ENCODE assay signal across 8 mouse cellular contexts in genomic region chr2:122194509-122194929, GRCm38 (mm10). TPM values are rescaled to one million over a fixed set of nuclear protein-coding genes. Genes with fewer than 3 reads are reported as not detected.
DNase-seq lines count a peak whose midpoint lies in the region; ATAC-seq lines count a peak whose summit lies in the region.

No protein-coding gene starts in this region.

- no peak overlapping the region for H3K27ac ChIP-seq in neural tube, embryonic 12.5 days
- H3K27ac ChIP-seq in liver, embryonic 12.5 days, result no peak overlapping the region

- WGBS in neural tube, embryonic 12.5 days, result 67% methylated on average over 1 of the region's 1 CpGs
- WGBS in liver, embryonic 12.5 days (ENCODE audit: insufficient replicate concordance), result 59% methylated on average over 1 of the region's 1 CpGs

- no peaks in the 10 kb centered on the region for H3K4me1 ChIP-seq in neural tube, embryonic 12.5 days
- H3K4me1 ChIP-seq in liver, embryonic 12.5 days, result peaks cover 3% of the 10 kb centered on the region; the same call in 1 of the 2 replicates

- peak; percentile 9 for DNase-seq in cerebellum, adult 8-10 months
- no peak for DNase-seq in cerebellum, adult 9-11 months
- no peak for DNase-seq in neural tube, embryonic 10.5 days (ENCODE audit: extremely low spot score, low spot score)
- peak; percentile 8 to 9 for DNase-seq in frontal cortex, postnatal 25 days (ENCODE audit: low spot score in 2 of 2)
- DNase-seq in right cerebral cortex, postnatal 14 days, result peak; percentile 16
- no peak for DNase-seq in adrenal gland, adult 18-20 months (ENCODE audit: low spot score in 2 of 2)

- no peak overlapping the region for H3K9ac ChIP-seq in neural tube, embryonic 12.5 days
- H3K9ac ChIP-seq in liver, embryonic 12.5 days, result no peak overlapping the region

- ATAC-seq in neural tube, embryonic 12.5 days (ENCODE audit: low FRiP score, low read depth), result peak; percentile 68
- ATAC-seq in liver, embryonic 12.5 days, result 0 out of 2 replicates have a peak, but pooled peaks have one; percentile 24

- H3K36me3 ChIP-seq in neural tube, embryonic 12.5 days, result no peaks in the 10 kb centered on the region
- H3K36me3 ChIP-seq in liver, embryonic 12.5 days, result no peaks in the 10 kb centered on the region

- H3K9me3 ChIP-seq in neural tube, embryonic 12.5 days, result no peaks in the 10 kb centered on the region
- H3K9me3 ChIP-seq in liver, embryonic 12.5 days (replicated peaks), result no peaks in the 10 kb centered on the region

- no peak overlapping the region for H3K4me3 ChIP-seq in neural tube, embryonic 12.5 days
- no peak overlapping the region for H3K4me3 ChIP-seq in liver, embryonic 12.5 days

- no peaks in the 10 kb centered on the region for H3K27me3 ChIP-seq in neural tube, embryonic 12.5 days (replicated peaks)
- no peaks in the 10 kb centered on the region for H3K27me3 ChIP-seq in liver, embryonic 12.5 days (replicated peaks)

- no peak overlapping the region for H3K4me2 ChIP-seq in neural tube, embryonic 12.5 days (replicated peaks)
- no peak overlapping the region for H3K4me2 ChIP-seq in liver, embryonic 12.5 days

RNA-seq across cellular contexts. Expression of gene Terb2, which starts 8.4 kb away (rescaled TPM):
- not detected in 2 replicates for polyA plus RNA-seq in neural tube, embryonic 12.5 days (2016; fragmentation: Nextera tagmentation; extraction: Ambion mirVana)
- not detected in 2 replicates for polyA plus RNA-seq in liver, embryonic 12.5 days (2016; fragmentation: Nextera tagmentation; extraction: Ambion mirVana)
- not detected for total RNA-seq in adrenal gland, adult 18-20 months (2021)

RNA-seq across cellular contexts. Expression of gene Patl2, which starts 8.5 kb away (rescaled TPM):
- polyA plus RNA-seq in neural tube, embryonic 12.5 days (2016; fragmentation: Nextera tagmentation; extraction: Ambion mirVana), result not detected in 2 replicates
- 0.05 TPM in 1 of 2 replicates, not detected in the other for polyA plus RNA-seq in liver, embryonic 12.5 days (2016; fragmentation: Nextera tagmentation; extraction: Ambion mirVana)
- not detected for total RNA-seq in adrenal gland, adult 18-20 months (2021)

RNA-seq across cellular contexts. Expression of gene Trim69, which starts 34.0 kb away (rescaled TPM):
- not detected in 2 replicates for polyA plus RNA-seq in neural tube, embryonic 12.5 days (2016; fragmentation: Nextera tagmentation; extraction: Ambion mirVana)
- polyA plus RNA-seq in liver, embryonic 12.5 days (2016; fragmentation: Nextera tagmentation; extraction: Ambion mirVana), result 0.07 TPM in 1 of 2 replicates, not detected in the other
- under 1 TPM in 1 of 2 experiments, not detected in 1; 0.16 TPM for total RNA-seq in adrenal gland, adult 18-20 months (2021)

RNA-seq across cellular contexts. Expression of gene Sord, which starts 40.0 kb away (rescaled TPM):
- 16.7 and 17.4 TPM in 2 replicates for polyA plus RNA-seq in neural tube, embryonic 12.5 days (2016; fragmentation: Nextera tagmentation; extraction: Ambion mirVana)
- 159 and 163 TPM in 2 replicates for polyA plus RNA-seq in liver, embryonic 12.5 days (2016; fragmentation: Nextera tagmentation; extraction: Ambion mirVana)
- total RNA-seq in adrenal gland, adult 18-20 months (2021), result 10 to 100 TPM; 68.2 to 83.0 TPM

RNA-seq across cellular contexts. Expression of gene B2m, which starts 47.0 kb away (rescaled TPM):
- polyA plus RNA-seq in neural tube, embryonic 12.5 days (2016; fragmentation: Nextera tagmentation; extraction: Ambion mirVana), result 115 and 118 TPM in 2 replicates
- polyA plus RNA-seq in liver, embryonic 12.5 days (2016; fragmentation: Nextera tagmentation; extraction: Ambion mirVana), result 273 and 281 TPM in 2 replicates
- 1,000 to 10,000 TPM in 1 of 2 experiments, 100 to 1,000 TPM in 1; 825 to 1,833 TPM for total RNA-seq in adrenal gland, adult 18-20 months (2021)

Comparison
In these comparisons a context has a peak if more than half of its experiments do, and no peak if none do; other contexts are left out.
1. DNase-seq: peak in cerebellum, adult 8-10 months (single experiment), frontal cortex, postnatal 25 days (2 of 2) and right cerebral cortex, postnatal 14 days (single experiment); none in cerebellum, adult 9-11 months (single experiment), neural tube, embryonic 10.5 days (single experiment) and adrenal gland, adult 18-20 months (0 of 2).